Mouse (Mus musculus) embryo, embryonic 9.5 days (tissue): Measurements from ENCODE around the gene Cacng6.

Source experiments
- DNase-seq: peaks from one replicate; pipeline ENCODE4 v3.0.0-alpha.2; 2017; ENCODE audit errors: extremely low spot score

Gene Cacng6

DNA sequence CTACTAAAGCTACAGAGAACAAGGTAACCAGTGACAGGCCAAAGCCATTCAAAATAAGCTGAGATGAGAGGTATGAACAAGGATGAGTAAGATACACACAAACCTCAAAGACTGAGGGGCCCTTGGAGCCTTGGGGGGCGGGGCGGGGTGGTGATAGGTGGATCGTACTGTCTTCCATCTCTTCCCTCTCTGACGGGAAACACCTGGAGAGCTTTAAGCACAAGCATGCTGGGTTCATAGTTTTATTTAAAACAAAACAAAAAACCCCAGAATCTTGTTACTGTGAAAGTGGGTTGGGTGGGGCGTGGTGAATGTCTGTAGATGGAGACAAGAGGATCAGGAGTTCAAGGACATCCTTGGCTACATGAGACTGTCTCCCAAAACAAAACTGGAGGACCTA, 3.5 kb upstream of the Cacng6 start:
- no peak for DNase-seq

DNA sequence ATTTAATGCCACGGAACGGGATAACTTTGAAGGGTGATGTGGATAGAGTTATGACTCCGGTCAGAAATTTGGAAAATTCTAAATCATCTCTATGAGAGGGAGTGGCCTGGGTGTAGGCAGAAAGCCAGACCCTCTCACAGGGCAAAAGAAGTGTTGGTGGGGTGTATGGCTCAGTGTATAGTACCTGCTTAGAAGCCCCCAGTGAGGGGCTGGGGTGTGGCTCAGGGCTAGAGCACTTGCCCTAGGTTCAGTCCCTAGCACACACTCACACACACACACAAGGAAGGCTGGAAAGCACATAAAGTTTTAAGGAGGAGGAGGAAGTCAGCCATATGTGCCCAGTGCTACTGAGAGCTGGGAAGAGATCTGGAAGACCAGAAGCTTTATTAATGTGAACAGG, 2.7 kb upstream of the Cacng6 start:
- no peak for DNase-seq

DNA sequence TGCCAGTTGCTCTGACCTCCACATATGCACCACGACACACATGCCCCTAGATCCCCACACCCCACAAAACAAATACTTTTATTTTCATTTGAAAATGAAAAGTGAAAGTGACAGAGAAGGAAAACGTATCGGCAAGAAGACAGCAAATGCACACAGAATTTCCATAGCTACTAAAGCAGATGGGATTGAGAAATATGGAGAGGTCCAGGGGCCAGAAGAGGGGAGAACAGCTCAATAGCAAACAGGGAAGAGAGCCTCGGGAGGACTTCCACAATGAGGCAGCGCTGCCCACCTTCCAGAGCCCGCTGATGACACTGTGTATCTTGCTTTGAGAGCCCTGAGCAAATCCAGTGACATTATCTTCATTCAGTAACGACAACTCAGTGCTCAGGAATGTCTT, 1.9 kb upstream of the Cacng6 start:
- no peak for DNase-seq

DNA sequence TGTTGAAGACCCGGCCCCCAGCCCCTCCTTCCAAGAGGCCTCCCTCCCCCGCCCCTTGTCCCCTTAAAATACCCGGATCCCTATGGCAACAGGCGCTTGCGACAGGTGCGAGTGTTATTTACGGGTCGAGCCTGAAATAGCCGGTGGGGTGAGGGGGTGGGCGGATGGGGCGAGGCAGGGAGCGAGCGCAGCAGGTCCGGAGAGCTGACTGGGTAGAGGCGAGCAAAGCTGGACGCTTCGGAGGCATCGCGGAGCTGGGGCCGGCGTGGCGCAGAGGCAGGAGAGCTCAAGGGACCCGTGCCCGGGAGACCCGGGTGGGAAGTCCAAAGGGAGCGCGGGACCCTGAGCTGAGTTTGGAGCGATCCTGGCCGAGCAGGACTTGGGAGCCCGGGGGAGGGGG, 565 bp upstream of the Cacng6 start:
- DNase-seq: peak; percentile 27

DNA sequence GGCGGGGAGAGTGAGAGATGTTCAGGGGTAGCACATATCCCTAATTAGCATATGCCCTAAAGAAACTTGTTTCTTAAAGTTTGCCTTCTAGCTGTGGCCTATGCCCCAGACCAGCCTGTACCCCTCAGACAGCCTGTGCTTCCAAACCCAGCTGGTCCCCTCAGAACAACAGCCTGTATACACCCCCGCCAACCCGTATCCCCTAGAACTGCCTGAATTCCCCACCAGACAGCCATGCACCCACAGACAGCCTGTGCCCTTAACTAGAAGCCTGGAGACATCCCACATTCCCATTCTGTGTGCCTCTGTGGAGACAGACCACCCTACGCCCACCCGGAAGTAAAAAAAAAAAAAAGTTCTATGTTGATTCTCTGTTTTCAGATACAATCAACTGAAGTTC, 1.1 kb downstream of the Cacng6 start:
- no peak for DNase-seq

DNA sequence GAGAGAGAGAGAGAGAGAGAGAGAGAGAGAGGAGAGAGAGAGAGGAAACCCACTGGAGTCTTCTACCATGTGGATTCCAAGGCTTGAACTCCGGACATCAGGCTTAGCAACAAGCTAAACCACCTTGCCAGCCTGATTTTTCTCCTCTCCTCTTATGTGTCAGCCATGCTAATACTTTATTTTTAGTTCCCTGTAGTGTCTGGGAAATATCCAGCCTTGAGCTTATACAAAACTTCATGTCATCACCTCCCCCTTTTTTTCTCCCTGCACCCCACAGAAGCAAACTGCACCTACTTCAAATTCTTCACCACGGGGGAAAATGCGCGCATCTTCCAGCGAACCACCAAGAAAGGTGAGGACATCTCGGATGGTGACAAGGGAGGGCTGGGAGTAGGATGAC, 6.2 kb downstream of the Cacng6 start:
- no peak for DNase-seq

DNA sequence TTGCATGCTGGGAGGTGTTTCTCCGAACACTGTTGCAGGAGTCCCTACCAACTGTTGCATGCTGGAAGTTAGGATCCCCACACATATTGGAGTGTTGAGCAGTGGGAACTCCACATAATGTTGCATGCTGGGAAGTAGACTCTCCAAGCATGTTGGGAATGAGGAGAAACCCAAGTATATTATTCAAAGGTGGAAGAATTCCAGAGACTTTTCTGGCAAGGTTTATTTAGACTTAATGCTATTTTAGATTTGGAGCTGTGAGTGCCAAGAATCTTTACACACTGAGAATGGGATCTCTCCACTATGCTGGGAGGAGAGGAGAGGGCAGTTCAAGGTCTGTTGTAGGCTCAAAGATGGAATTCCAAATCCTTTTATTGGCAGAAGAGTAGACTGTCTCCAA, 8.1 kb downstream of the Cacng6 start:
- DNase-seq: no peak

DNA sequence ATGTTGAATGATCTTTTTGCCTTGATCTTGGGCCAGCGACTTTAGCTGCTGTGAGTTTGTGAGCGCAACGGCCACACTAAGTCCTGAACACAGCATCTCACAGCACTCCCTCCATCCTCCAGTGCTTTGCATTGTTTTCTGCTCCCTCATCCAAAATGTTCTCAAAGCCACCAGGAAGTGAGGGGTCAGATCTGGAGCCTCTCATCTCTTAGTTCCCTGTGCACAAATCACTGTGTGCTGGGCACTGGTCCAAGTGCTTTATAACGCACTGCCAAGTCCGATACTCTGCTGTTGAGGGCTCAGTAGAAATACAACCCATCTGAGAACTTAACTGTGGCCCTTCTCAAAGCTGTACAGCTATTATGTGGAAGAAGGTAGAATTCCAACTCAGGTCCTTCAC, 13.9 kb downstream of the Cacng6 start:
- no peak for DNase-seq

DNA sequence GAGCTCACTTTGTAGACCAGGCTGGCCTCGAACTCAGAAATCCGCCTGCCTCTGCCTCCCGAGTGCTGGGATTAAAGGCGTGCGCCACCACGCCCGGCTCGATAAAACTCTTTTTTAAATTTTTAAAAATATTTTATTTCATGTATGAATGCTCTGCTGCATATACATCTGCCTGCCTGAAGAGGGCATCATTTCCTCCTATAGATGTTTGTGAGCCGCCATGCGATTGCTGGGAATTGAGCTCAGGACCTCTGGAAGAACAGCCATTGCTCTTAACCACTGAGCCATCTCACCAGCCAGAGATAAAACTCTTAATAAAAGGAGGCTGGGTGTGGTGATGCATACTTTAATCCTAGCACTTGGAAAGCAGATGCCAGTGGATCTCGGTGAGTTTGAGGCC, 16.0 kb downstream of the Cacng6 start:
- no peak for DNase-seq

DNA sequence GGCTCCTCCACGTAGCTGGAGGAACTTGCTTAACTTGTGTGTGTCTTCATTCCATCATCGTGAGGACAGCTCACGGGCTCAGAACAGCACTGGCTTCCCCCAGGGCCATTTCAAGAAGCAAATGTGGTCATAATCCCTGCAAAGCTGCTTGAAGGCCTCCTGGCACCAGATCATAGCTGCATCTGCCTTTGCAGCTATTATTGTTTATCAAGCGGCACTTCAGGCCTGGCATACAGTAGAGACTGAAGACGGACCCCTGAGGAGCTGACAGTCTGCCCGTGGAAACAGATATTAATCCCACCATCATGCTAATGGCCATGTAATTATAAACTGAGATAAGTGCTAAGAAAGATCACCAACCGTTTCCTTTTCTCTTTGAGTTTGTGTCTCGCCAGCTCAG, 16.5 kb downstream of the Cacng6 start:
- no peak for DNase-seq

DNA sequence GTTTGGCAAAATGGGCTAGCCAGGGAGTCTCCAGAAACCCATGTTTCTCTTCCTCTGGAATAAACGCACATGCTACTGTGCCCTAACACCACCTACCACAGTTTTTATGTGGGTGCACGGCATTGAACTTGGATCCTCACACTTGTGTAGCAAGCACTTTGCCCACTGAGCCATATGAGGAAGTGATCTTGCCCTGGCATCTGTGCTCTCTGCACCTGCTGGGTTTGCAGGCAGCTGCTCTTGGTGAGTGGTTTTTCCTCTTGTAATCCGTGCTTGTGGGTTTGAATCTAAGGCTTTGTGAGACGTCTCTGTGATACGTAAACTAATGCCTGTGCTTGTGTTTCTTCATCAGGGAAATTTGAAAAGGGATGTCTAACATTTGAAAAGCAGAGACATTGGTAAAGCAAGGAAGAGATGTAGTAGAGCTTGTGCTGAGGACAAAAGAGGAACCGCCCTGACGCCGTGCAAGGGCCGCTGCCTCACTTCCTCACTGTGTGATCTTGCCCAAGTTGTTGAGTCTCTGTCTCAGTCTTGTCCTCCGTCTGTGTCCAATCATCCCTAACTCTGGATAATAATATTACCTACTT, 18.6 kb downstream of the Cacng6 start:
- no peak for DNase-seq

DNA sequence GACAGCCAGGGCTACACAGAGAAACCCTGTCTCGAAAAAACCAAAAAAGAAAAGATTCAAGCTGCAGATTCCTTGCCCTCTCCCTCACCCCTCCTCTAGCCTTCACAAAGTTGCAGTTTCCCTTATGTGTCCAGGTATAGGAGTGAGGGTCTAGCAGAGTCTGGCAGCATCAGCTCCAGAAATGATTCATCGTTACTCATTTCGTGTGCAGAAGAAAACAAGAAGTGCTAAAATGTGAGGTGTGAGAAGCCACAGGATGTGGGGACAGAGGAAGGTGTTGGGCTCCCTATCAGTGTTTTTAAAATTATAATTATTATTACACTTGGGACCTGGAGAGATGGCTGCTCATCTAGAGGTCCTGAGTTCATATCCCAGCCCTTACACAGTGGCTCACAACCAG, 20.7 kb downstream of the Cacng6 start:
- DNase-seq: no peak

DNA sequence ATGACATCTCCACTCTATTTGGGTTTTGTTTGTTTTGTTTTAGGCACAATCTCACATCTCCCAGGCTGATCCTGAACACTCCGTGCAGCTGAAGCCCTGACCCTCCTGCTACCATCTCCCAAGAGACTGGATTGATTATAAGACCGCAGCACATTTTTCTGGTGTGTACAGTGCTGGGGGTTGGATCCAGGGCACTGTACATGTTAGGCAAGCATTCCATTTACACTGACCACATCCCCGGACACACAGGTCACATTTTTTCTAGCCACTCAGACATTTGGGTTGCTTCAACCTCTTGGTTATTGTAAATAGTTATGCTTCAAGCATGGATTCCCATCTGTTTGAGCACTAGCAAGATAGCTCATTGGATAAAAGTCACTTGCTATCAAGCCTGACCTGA, 22.6 kb downstream of the Cacng6 start:
- no peak for DNase-seq

DNA sequence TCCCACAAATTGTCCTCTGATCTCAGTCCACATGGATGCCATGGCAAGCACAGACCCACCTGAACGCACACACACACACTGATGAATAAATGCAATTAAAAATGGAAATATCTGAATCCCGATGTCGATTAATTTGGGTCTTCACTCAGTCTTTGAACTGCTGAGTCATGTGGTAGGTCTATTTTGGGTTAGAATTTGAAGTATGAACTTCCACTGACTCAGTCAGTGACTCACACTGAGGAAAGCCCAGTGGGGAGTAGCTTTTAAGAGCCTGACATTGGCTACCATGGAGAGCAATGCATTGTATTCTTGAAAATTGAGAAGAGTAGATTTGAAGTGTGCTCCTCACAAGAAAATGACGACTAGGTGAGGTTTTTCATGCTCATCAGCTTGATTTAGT, 23.0 kb downstream of the Cacng6 start:
- DNase-seq: no peak

DNA sequence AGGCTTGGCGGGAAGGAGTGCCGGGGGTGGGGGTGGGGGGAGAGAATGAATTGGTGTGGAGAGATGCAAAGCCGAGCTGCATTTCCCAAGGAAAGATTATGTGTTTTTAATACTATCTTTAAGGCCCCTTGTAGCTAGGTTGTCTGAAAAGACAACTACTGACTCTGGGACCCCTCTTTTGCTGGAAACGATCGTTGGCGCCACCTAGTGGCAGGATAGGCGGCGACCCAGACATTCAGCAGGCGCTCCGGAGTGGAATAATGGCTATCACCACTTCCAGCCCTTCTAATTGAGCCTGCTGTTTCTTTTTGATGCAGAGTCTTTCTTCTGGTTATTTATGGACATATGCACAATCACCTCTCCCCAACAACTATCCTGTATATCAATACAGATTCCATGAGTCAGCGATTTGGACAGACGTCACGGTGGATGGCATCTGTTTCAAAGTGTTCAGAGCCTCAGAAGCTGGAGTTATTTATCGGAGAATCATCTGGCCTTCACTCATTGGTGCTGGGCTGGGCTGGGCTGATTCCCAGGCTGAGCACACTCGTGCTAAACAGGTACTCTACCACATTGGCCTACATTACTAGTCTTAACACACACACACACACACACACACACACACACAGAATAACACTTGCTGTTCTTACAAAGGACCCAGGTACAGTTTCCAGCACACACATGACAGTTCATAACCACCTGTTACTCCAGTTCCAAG, 24.9 kb downstream of the Cacng6 start:
- peak; percentile 73 for DNase-seq

DNA sequence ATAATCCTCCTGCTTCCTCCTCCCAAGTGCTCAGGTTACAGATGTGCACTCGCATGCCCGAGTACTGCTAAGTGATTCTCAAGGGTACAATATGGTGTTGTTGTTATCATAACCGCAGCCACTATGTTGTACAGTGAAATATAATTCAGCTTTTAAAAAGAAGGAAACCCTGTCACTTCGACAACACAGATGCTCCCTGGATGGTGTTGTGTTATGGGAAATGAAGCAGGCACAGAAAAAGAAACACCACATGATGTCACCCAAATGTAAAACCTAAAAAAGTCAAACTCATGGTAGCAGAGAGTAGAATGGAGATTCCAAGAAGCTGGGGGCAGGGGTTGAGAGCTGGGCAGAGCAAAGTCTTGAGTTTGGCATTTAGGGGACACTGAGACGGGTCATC, 26.7 kb downstream of the Cacng6 start:
- DNase-seq: no peak

DNA sequence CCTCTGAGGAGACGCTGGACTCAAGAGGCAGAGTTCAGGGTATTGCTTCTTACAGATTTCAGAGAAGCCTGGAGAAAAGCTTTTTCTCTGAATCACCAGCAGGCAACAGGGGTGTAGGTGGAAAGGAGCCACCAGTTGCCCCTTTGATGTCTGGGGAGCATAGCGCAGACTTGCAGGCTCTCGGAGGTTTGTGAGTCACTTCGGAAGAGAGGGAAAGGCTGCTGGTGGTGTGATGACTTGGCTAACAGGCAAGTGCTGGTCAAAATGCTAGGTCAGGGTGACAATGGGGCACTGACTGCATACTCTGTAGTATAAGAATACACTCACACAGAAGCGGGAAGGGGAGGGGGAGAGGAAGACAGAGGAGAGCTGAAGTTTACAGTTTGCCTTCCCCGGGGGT, 27.2 kb downstream of the Cacng6 start:
- no peak for DNase-seq

DNA sequence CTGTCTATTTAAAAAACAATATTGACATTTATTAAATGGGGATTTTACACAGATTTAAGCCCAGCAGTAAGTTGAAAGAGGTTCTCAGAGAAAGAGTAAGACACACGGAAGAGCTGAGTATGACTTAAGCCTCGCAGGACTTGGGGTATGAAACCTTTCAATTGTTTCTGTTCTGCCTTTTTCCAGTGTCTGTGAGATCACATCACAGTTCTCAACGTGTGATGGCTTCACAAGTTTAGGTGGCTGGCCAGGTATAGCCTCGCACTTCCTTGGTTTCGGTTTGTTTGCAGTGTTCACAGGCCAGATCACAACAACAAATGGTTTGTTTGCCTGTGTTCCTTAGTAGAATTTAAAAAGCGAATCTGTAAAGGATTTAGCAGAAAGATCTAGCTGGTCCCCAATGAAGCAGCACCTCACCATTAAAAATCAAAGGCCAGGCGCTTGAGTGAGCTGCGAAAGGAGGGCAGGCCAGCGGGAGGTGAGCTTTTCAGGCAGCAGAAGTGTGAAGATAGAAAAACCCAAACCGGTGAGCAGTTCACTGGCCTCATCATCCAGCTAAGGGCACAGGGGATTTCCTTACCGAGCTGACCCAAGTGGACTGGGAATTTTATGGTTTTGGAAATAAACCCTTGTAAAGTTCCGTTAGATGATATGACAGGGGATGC, 29.0 kb downstream of the Cacng6 start:
- DNase-seq: no peak

DNA sequence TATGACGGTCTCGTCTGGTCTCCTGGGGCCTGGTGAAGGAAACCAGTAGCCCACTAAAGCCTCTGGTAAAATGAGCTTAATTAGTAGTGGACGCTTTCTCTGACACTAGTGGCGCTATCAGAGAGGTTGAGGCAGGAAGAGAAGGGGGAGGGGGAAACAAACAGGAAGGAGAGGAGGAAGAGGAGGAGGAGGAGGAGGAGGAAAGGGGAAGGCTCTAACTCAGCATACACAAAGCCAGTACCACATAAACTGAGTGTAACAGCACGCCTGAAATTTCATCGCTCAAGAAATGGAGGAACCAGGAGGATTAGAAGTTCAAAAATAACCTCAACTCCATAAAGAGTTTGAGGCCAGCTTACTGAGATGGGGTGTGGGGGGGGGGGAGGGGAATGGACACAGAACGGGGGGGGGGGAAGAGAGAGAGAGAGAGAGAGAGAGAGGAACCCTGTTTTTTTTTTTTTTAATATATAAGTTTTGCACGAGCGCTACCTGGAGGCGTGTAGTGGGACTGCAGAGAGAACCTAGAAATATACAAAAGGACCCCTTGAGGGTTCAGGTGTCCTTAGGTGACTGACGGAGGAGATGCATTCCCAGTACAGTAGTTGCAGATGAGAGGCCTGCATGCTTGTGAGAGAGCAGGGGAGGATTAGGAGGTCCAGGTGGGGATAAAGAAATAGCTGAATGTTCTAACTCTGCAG, 29.6 kb downstream of the Cacng6 start:
- DNase-seq: no peak

DNA sequence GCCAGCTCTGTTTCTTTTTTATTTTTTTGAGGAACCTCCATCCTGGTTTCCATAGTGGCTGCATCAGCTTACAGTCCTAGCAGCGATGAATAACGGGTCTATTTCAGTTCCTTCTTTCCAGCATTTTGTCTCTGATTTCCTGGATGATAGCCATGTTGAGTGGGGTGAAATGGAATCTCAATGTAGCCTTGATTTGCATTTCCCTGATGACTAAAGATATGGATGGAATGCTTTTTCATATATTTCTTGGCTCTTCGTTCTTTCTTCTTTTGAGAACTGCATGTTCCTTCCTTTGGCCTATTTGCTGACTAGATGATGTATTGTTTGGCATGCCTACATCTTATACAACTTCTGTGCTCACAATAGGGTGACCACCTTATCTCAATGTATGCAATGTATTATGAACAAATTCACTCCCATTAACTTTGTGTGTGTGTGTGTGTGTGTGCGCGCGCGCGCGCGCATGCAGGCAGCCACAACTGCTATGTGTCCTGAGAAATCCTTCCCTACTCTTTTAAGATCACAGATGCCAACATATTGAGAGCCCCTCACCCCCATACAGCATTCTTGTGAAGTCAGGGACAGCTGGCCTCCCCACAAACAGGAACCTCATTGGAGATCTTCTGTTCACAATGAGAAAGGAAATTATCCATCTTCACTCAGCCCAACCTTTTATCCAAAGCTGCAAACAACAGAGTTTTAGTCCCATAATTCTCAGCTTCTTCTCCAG, 33.3 kb downstream of the Cacng6 start:
- no peak for DNase-seq

DNA sequence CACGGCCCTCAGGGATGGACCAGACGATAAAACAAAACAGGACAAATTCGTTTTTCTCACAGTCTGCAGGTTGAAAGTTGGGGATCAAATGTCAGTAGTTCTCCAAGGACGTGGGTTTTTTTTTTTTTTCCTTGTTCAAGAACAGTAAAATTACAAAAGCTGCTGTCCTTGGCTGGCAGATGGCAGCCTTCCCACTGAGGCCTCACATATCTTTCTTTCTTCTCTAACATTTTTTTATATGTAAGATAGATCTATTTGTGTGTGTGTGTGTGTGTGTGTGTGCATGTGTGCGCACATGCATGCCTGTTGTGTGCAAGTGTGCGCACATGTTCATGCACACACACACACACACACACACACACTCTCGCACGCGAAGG, 33.8 kb downstream of the Cacng6 start:
- no peak for DNase-seq

DNA sequence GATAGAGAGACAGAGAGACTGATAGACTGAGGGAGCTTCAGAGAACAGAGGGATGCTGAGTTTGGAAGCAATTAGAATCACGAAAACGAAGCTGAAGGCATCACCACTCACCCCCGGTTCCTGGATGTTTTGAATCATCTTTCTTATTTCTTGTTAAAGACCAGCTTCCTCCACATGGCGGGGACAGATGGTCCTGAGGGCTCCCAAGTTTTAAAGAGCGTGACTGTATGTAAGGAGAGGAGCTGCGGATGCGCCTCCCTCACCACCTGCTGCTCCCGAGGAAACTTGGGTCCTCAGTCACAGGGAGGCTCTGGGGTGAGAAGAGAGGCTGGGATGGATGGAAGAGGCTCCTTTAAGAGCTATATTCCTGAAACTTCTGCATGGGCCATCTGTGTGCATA, 36.3 kb downstream of the Cacng6 start:
- no peak for DNase-seq
